Mouse (Mus musculus): ENCODE measurements at regions not wholly inside any gene's neighbourhood (a gene's known extent, or its start where the extent isn't known, plus 50 kb on each side); places are given as distances from the start of the nearest gene placed in this dataset.

DNA sequence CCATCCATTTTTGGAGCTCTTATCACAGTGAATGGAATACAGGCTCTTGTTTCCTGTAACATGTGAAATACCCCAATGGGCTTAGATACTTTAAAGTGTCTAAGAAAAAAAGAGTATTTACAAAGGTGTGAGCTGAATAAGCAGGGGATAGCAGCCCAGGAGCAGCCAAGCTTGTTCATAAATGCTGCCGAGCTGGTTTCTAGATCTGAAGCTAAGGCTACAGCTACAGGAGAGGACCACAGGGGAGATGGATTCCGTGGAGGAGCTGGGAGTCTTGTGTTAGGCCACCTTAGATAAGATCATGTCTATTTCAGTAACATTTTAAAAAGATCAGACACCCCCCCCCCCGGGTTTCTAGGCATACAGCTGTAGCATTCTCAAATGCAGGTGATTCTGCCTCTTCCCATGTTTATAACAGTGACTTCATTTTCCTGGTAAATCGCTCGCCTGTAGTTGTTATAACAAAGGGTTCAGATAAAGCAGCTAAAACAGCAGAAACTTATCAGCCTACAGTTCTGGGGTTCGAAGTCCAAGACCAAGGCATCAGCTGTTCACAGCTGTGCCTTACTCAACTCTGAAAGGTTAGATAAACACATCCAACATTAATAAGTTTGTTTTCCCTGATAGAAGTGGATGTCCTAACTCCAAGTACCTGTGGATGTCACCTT lies 131.9 kb downstream of the Tex36 start:
- TF ChIP-seq POLR2A (IDR thresholded peaks at IDR 0.05; ENCODE audit: borderline replicate concordance, control insufficient read depth, low read depth, low read length) (no peak), CTCF (IDR thresholded peaks at IDR 0.05; ENCODE audit: control insufficient read depth, insufficient read depth, low read length) (no peak)

All from bone marrow, adult 2 months (tissue).